Mouse (Mus musculus) heart, adult 2 months (tissue): ENCODE measurements around the gene Smim1.

Source experiments
- CTCF ChIP-seq: fragments of 200-600 bp; IDR thresholded peaks from 2 replicates; pipeline ENCODE4 v1.8.1; 2022; ENCODE audit warnings: antibody characterized with exemption, mild to moderate bottlenecking, moderate library complexity
- POLR2A ChIP-seq: fragments of 200-500 bp; IDR thresholded peaks from 2 replicates; pipeline ENCODE4 v1.6.1; 2011; ENCODE audit warnings: mild to moderate bottlenecking, low read depth, low read length, control low read depth; ENCODE audit not compliant: insufficient read depth

DNA sequence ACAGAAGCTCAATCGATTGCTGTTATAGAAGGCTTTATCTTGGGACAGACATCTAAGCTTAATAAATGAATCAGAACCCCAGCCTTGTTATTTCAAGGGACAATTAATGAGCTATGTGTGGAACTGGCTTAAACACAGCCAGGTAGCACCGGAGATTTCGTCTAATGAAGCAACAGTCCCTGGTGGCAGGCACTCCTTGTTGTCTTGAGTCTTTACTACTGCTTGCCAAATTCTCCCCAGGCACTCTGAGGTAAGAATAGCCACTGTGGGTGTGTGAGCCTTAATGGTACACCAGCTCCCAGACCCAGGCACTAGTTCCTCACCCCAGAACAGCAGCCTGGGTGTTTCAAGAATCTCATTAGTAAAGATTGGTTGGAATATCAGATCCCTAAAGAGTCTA, 25.4 kb upstream of the Smim1 start:
- TF ChIP-seq POLR2A (no peak), CTCF (no peak)
